Mouse (Mus musculus) heart, embryonic 14.5 days (tissue): ENCODE measurements around the gene 9430007A20Rik. TPM values are rescaled to one million over a fixed set of nuclear protein-coding genes. Genes with fewer than 3 reads are reported as not detected.
"Not testable (repeated sequence)": the region's sequence is repeated elsewhere in the genome, so short reads cannot be mapped to it uniquely, and the experiment has no call there.

Experiments
- ATAC-seq: fragments of 200-750 bp; cut with Nextera tagmentation; 2 replicates; pipeline ENCODE4 v1.8.0; 2017; ENCODE audit warnings: low read depth, moderate TSS enrichment; ENCODE audit not compliant: insufficient number of reproducible peaks, insufficient read depth, low FRiP score
- H3K27ac ChIP-seq, 2 experiments: fragments of 200-500 bp in 1 of 2; fragments of 300-500 bp in 1 of 2; sonication (generic) in 1 of 2; replicated peaks in 1 of 2; 2 replicates each; pipeline ENCODE4 v1.5.1; 2012 to 2014; ENCODE audit warnings: low read depth in 2 of 2, low read length in 2 of 2, control low read depth in 1 of 2, mild to moderate bottlenecking in 1 of 2, mixed read lengths in 1 of 2; ENCODE audit not compliant: control insufficient read depth in 1 of 2, insufficient read depth in 1 of 2
- H3K27me3 ChIP-seq: fragments of 300-500 bp; sonication (generic); 2 replicates; pipeline ENCODE4 v1.6.1; 2014; ENCODE audit warnings: mild to moderate bottlenecking, low read length, control low read depth; ENCODE audit not compliant: control insufficient read depth, insufficient read depth
- H3K36me3 ChIP-seq: fragments of 300-500 bp; sonication (generic); 2 replicates; pipeline ENCODE4 v1.6.1; 2014; ENCODE audit warnings: mild to moderate bottlenecking, control low read depth, low read length, mixed read lengths; ENCODE audit not compliant: control insufficient read depth, insufficient read depth
- H3K4me1 ChIP-seq, 2 experiments: fragments of 200-500 bp in 1 of 2; fragments of 300-500 bp in 1 of 2; sonication (generic) in 1 of 2; 2 replicates each; pipeline ENCODE4 v1.6.1; 2012 to 2014; ENCODE audit warnings: low read length in 2 of 2, control low read depth in 1 of 2, mixed read lengths in 1 of 2; ENCODE audit not compliant: control insufficient read depth in 2 of 2, insufficient read depth in 2 of 2
- H3K4me2 ChIP-seq: fragments of 300-500 bp; sonication (generic); 2 replicates; pipeline ENCODE4 v1.6.1; 2014; ENCODE audit warnings: mild to moderate bottlenecking, low read length
- H3K4me3 ChIP-seq, 2 experiments: fragments of 200-500 bp in 1 of 2; fragments of 300-500 bp in 1 of 2; sonication (generic) in 1 of 2; 2 replicates each; pipeline ENCODE4 v1.5.1; 2012 to 2014; ENCODE audit warnings: low read length in 2 of 2, mild to moderate bottlenecking in 2 of 2, control low read depth in 1 of 2, low read depth in 1 of 2, moderate library complexity in 1 of 2; ENCODE audit not compliant: control insufficient read depth in 1 of 2, insufficient read depth in 1 of 2
- H3K9ac ChIP-seq: fragments of 300-500 bp; sonication (generic); 2 replicates; pipeline ENCODE4 v1.6.1; 2014; ENCODE audit warnings: mild to moderate bottlenecking, low read length
- H3K9me3 ChIP-seq: fragments of 300-500 bp; sonication (generic); 2 replicates; pipeline ENCODE4 v1.6.1; 2016; ENCODE audit warnings: low read length, control low read depth; ENCODE audit not compliant: control insufficient read depth
- WGBS: fragments of 180-500 bp; shearing (Covaris S2); extraction: QIAGEN DNeasy Blood & Tissue Kit; methylation state at CpG from one replicate; pipeline ENCODE4 v1.1.7; 2014; 5-methylcytosine and 5-hydroxymethylcytosine counted together
- polyA plus RNA-seq: library from polyadenylated mRNA; unstranded; fragments of >200 nt; fragmentation: Nextera tagmentation; extraction: Ambion mirVana; gene quantifications from 2 replicates; pipeline ENCODE4 v1.2.1, GENCODE M21; 2014

The 9430007A20Rik gene
- polyA plus RNA-seq: not detected in 2 replicates

GRCm38 (mm10) chr4:144519522-144519921, at the start of gene 9430007A20Rik:
9430007A20Rik (plus strand) TSS chr4:144519822.
- WGBS: 62% methylated on average over 5 of the region's 5 CpGs
- Histone ChIP-seq H3K4me1 (no peaks in the 10 kb centered on the region), H3K4me2 (no peak within 1 kb of the TSS), H3K27ac (no peak within 1 kb of the TSS), H3K4me3 (no peak within 1 kb of the TSS), H3K9ac (no peak within 1 kb of the TSS), H3K9me3 (0 out of 2 replicates have a peak, but pooled peaks cover 7% of the 10 kb centered on the region), H3K27me3 (no peaks in the 10 kb centered on the region), H3K36me3 (no peaks in the 10 kb centered on the region)
- ATAC-seq: no peak

GRCm38 (mm10) chr4:144493331-144493730, 26.3 kb upstream of the 9430007A20Rik start:
- Histone ChIP-seq H3K36me3 (no peaks in the 10 kb centered on the region), H3K4me3 (no peak overlapping the region), H3K9ac (no peak overlapping the region), H3K27me3 (no peaks in the 10 kb centered on the region), H3K4me2 (no peak overlapping the region), H3K27ac (no peak overlapping the region), H3K9me3 (0 out of 2 replicates have a peak, but pooled peaks cover 9% of the 10 kb centered on the region), H3K4me1 (no peaks in the 10 kb centered on the region)
- ATAC-seq: no peak

GRCm38 (mm10) chr4:144506518-144506917, 13.1 kb upstream of the 9430007A20Rik start:
- Histone ChIP-seq H3K36me3 (no peaks in the 10 kb centered on the region), H3K9me3 (peaks cover 8% of the 10 kb centered on the region; the same call in 1 of the 2 replicates), H3K9ac (no peak overlapping the region), H3K4me3 (no peak overlapping the region), H3K27ac (no peak overlapping the region), H3K4me1 (no peaks in the 10 kb centered on the region), H3K27me3 (no peaks in the 10 kb centered on the region), H3K4me2 (no peak overlapping the region)
- ATAC-seq: no peak
- 72% methylated on average over 1 of the region's 1 CpGs for WGBS

GRCm38 (mm10) chr4:144544689-144545088, 25.1 kb downstream of the 9430007A20Rik start:
- Histone ChIP-seq H3K27me3 (no peaks in the 10 kb centered on the region), H3K27ac (no peak overlapping the region), H3K4me2 (no peak overlapping the region), H3K4me3 (no peak overlapping the region), H3K9ac (no peak overlapping the region), H3K9me3 (peaks cover 8% of the 10 kb centered on the region; the same call in 1 of the 2 replicates), H3K36me3 (no peaks in the 10 kb centered on the region), H3K4me1 (no peaks in the 10 kb centered on the region)
- WGBS: 49% methylated on average over 1 of the region's 1 CpGs
- ATAC-seq: no peak

GRCm38 (mm10) chr4:144545339-144545738, 25.7 kb downstream of the 9430007A20Rik start:
- H3K4me3 ChIP-seq, H3K9ac ChIP-seq, H3K36me3 ChIP-seq, H3K27ac ChIP-seq, H3K9me3 ChIP-seq, ATAC-seq, H3K4me2 ChIP-seq, H3K4me1 ChIP-seq, H3K27me3 ChIP-seq: not testable (repeated sequence)
- WGBS: 84% methylated on average over 13 of the region's 13 CpGs

GRCm38 (mm10) chr4:144551156-144551555, 31.5 kb downstream of the 9430007A20Rik start:
- Histone ChIP-seq H3K4me3 (no peak overlapping the region), H3K4me1 (no peaks in the 10 kb centered on the region), H3K4me2 (no peak overlapping the region), H3K9me3 (no peaks in the 10 kb centered on the region; the same call in 1 of the 2 replicates), H3K9ac (no peak overlapping the region), H3K27me3 (no peaks in the 10 kb centered on the region), H3K36me3 (no peaks in the 10 kb centered on the region), H3K27ac (no peak overlapping the region)
- ATAC-seq: no peak

GRCm38 (mm10) chr4:144559792-144560191, 40.2 kb downstream of the 9430007A20Rik start:
- no peak overlapping the region for H3K4me3 ChIP-seq
- H3K4me2 ChIP-seq: no peak overlapping the region
- H3K4me1 ChIP-seq: no peaks in the 10 kb centered on the region
- no peak for ATAC-seq
- no peaks in the 10 kb centered on the region for H3K27me3 ChIP-seq
- 0 out of 2 replicates have a peak, but pooled peaks cover 7% of the 10 kb centered on the region for H3K9me3 ChIP-seq
- no peak overlapping the region for H3K9ac ChIP-seq
- no peak overlapping the region for H3K27ac ChIP-seq
- no peaks in the 10 kb centered on the region for H3K36me3 ChIP-seq

- Histone ChIP-seq H3K27ac (no peak overlapping the region), H3K9ac (no peak overlapping the region), H3K4me3 (no peak overlapping the region), H3K4me2 (no peak overlapping the region), H3K9me3 (peaks cover 11% of the 10 kb centered on the region; the same call in 1 of the 2 replicates), H3K4me1 (no peaks in the 10 kb centered on the region), H3K36me3 (no peaks in the 10 kb centered on the region), H3K27me3 (no peaks in the 10 kb centered on the region)
- 45% methylated on average over 2 of the region's 2 CpGs for WGBS
- no peak for ATAC-seq
Measured at GRCm38 (mm10) chr4:144561205-144561604, 41.6 kb downstream of the 9430007A20Rik start.
